Mouse (Mus musculus): Measurements from ENCODE around the gene Socs4. TPM values are rescaled to one million over a fixed set of nuclear protein-coding genes. Genes with fewer than 3 reads are reported as not detected.

The Socs4 gene
- 1.5 and 2.1 TPM in 2 replicates for polyA plus RNA-seq (2015; fragmentation: Nextera tagmentation; extraction: Ambion mirVana)

DNA sequence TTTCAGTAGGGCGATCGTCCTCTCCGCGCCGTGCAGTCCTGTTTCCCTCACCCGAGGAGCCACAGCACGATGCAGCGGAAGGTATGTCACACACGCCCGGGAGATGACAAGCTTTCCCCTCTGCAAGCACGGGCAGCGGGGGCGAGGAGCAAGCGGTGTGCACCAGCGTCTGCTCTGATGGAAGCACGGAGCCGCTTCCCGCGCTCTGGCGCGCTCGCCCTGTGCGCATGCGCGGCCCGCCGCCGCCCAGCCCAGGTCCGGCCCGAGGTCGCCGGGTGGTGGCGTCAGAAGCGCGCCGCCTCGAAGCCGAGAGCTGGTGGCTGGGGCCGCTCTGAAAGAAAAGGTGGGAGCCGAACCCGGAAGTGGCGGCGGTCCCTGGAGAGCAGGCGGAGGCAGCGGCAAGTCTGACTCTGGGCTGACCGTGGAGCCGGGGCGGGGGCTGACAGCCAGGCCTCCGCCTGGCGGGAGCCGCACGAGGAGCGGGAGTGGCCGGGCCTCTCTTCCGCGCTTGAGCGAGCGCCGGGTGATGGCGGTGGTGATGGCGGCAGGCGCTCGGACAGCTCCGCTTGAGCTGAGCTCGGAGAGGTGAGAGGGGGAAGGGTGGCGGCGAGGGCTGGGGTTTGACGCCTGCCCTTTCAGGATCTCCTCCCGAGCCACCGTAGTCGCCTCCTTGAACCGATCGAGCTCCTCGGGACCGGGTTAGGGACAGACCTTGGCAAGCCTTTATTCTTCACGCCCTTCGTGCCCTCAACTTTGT lies at the start of gene Socs4, which contains the start of gene Wdhd1:
Gene Socs4 (plus strand): TSS at position 295 of the 757 bp plus-strand sequence.
Gene Wdhd1 (minus strand): TSS at position 221 of the 757 bp plus-strand sequence.

DNA sequence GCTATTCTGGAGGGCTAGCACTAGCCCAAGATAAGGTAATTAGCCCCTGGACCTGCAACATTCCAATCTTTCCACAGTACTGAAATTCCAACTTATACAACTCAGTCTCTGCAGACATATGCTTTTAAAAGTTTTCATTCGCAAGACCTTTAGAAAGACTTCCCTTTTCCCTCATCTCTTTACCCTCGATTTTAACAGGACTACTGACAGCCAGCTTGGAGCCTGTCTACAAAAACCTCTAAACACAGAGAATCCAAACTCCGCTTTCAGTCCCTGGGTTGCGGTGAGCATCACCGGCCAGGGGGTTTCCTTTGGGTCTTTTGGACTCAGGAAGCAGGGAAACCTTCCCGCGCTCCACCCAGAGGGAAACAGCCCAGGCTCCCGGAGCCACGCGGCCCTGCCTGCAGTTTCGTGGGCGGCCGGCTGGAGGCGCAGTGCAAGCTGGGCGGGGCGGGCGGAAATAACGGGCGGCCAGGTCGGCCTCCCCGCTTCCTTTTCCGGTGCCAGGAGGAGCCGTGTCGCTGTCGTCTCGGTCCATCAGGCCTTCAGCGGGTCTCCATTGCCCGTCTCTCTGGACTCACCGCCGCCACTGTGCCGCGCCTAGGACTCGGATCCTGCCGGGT lies 21.2 kb downstream of the Socs4 start, which contains the start of gene Mapk1ip1l:
Gene Mapk1ip1l (plus strand): TSS at position 482 of the 623 bp plus-strand sequence.

Other genes starting within 250 kb of the Socs4 start
- 4.7 and 5.4 TPM in 2 replicates for gene Gch1, start 87.5 kb upstream of the Socs4 start, polyA plus RNA-seq (2015; fragmentation: Nextera tagmentation; extraction: Ambion mirVana)
- gene Wdhd1, start 74 bp upstream of the Socs4 start, polyA plus RNA-seq (2015; fragmentation: Nextera tagmentation; extraction: Ambion mirVana) = 6.5 and 8.0 TPM in 2 replicates
- gene Mapk1ip1l, start 21.3 kb downstream of the Socs4 start, polyA plus RNA-seq (2015; fragmentation: Nextera tagmentation; extraction: Ambion mirVana) = 26.6 and 33.0 TPM in 2 replicates
- 390 and 459 TPM in 2 replicates for gene Lgals3, start 90.8 kb downstream of the Socs4 start, polyA plus RNA-seq (2015; fragmentation: Nextera tagmentation; extraction: Ambion mirVana)
- 5.7 and 13.2 TPM in 2 replicates for gene Dlgap5, start 141.5 kb downstream of the Socs4 start, polyA plus RNA-seq (2015; fragmentation: Nextera tagmentation; extraction: Ambion mirVana)
- 12.1 and 14.2 TPM in 2 replicates for gene Fbxo34, start 173.5 kb downstream of the Socs4 start, polyA plus RNA-seq (2015; fragmentation: Nextera tagmentation; extraction: Ambion mirVana)

Measured in urinary bladder, postnatal 0 days (tissue).